Mouse (Mus musculus): ENCODE results near the gene Dtnb.

- TF ChIP-seq EP300 (optimal IDR thresholded peaks at IDR 0.05) (no peak), CTCF (IDR thresholded peaks at IDR 0.05; ENCODE audit: low read depth) (no peak)
Measured at GRCm38 (mm10) chr12:3538036-3538435, 34.1 kb upstream of the Dtnb start.

Data from stomach, postnatal 0 days (tissue).